Mouse (Mus musculus) frontal cortex, postnatal 10 days (tissue): ENCODE results near the gene Pip5k1c.

Source experiments
- DNase-seq, 2 experiments: peaks; one replicate each; pipeline ENCODE4 v3.0.0; 2022; ENCODE audit warnings: low spot score in 2 of 2, mixed read lengths in 1 of 2

The Pip5k1c gene

DNA sequence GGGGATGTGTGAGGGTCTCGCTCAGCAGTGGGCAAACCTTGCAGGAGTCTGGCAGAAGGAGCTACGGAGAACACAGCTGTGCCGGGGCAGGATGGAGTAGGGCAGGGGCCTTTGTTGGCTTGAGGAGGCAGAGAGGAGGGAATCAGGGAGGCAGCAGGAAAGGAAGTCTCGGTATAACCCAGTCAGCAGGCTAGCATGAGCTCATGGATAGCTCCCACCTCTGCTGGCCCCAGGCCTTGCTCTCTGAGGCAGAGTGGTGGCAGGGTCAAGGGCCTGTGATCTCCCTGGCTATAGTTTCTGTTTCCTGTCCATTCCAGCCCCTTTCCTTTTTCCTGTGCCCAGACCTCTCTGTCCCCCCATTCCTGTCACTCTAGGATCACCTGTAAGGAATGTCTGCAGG lies 9.5 kb downstream of the Pip5k1c start:
- DNase-seq = no peak

DNA sequence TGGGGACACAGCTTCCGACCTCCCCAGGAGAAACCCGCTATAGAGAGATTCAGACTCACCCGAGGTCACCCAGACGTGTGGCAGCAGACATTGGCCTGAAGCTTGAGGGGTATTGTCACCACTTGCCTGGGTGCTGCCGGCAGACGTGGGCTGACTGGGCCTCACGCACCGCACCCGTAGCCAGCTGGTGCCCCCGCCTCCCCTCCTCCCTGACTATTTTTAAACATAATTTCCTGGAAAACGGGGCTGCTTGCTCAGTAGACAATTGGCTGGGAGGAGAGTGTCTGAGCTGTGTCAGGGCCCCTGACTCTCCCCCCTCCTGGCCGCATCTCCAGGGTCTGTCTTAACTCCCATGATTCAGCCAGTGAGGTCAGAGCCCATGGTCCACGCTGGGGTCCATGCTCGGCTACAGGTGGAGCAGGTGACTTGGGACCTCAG lies 10.0 kb downstream of the Pip5k1c start:
- DNase-seq = no peak

DNA sequence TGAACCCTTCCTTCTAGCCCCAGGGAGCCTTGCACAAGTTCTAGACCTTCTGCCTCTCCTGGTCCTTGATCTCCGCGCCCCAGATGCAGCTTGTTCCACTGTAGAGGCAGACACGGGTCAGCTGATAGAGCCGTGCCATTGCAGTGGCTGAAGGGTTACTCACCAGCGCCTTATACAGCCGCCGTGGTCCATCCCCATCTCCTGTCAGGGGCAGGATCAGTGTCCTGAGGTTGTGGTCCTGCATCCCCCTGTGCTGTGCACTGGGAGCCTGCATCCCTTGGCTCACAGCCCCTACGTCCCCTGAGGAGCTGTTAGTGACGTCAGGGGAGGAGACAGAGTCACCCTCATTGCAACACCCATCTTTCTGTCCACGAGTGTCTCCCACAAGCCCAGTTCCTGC lies 10.5 kb downstream of the Pip5k1c start:
- no peak for DNase-seq

DNA sequence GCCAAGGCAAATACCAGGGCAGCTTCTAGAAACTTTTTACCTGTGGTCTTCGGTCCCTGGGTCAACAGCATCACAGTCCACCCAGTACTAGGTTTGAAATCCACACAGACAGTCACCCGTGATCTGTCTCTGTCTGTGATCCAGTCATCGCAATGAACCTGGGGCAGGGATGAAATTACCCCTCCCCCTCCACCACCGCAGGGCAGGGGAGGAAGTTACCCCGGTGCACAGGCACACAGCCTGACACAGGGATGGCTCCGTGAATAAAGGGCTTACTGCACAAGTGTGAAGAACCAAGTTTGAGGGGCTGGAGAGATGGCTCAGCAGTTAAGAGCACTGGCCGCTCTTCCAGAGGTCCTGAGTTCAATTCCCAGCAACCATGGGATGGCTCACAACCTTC lies 11.0 kb downstream of the Pip5k1c start:
- DNase-seq = no peak

DNA sequence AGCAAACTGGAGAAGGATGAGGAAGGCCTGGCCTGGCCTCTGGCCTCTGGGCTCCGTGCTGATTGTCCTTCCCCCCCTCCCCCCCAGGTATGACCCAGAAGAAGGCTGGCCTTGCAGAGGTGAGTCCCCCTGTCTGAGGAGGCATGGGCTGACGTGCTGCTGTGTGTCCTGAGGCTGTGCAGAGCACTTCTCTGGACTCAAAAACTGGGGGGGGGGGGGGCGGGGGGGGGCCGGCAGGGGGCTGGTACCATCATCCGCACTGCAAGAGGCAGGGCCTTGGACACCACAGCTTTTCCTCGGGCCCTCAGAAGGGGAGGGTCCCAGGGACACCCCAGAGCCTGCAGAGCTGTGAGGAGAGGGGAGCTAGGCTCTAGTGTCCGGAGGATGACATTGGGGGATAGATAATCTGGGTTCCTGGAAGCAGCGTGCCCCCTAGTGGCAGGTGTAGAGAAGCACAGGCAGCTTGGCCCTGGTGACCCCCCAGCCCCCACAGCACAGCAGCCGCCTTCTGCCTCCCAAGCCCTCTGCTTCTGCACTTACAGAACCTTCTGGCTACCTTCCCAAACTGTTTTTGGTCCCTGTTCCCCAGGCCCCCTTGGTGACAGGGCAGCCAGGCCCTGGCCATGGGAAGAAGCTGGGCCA lies 12.0 kb downstream of the Pip5k1c start:
- no peak for DNase-seq

DNA sequence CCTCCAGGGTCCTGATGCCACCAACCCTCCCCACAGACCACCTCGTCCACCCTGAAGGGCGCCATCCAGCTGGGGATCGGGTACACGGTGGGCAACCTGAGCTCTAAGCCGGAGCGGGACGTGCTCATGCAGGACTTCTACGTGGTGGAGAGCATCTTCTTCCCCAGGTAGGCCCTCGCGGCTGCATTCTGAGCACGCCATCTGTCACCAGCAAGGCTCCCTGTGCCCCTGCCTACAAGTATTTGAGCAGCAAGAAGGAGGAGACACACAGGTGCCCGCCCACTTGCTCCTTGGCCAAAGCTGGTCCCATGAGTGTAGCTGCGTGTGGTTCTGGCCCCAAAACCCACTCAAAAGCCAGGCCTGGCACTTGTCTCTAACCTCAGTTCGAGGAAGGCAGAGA lies 12.9 kb downstream of the Pip5k1c start:
- DNase-seq = no peak

DNA sequence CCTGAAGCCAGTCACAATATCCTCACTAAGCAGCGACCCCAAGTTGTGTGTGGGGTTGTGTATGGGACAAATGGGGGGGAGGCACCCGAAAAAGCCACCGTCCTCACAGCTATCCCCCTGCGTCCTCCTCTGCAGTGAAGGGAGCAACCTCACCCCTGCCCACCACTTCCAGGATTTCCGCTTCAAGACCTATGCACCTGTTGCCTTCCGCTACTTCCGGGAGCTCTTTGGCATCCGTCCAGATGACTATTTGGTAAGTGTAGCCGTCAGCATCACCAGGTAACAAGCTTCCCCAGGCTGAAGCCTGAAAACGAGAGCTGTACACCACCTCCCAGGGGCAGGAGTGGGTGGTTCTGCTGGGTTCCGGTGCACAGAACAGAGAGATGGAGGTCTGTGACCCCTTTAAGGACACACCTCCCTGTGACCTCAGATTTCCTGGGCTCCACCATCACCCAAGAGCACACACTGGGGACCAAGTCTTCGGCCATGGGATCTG lies 13.5 kb downstream of the Pip5k1c start:
- no peak for DNase-seq

DNA sequence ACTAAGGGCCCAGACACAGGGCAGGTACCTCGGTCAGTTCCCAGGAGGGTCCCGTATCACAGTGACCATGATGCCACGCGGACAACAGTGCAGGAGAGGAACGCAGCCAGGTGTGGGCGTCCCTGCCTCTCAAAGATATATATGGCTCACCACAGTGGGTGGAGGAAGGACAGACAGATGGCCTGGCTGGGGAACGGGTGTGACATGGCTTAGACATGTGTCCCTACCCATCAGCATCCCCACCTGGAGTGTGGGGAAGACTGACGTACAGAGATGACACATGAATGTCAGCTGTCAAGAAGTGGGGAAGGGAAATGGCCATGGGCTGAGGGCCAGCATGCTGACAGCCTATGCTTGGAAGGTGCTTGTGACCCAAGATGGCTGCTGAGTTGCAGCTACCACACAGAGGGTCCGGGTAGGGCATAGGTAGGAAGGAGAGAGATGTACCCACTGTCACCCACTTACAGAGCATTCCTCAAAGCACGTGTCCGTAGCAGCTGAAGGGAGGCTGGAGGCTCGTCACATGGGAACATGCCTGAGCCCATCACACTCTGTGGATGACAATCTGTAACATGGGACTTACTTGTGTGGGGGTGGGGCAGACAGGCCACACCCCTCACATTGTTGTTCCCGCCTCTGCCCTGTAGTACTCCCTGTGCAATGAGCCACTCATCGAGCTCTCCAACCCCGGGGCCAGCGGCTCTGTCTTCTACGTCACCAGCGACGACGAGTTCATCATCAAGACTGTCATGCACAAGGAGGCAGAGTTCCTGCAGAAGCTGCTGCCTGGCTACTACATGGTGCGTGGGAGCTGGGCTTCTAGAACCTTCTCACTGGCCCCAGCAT lies 14.3 kb downstream of the Pip5k1c start:
- DNase-seq = no peak

DNA sequence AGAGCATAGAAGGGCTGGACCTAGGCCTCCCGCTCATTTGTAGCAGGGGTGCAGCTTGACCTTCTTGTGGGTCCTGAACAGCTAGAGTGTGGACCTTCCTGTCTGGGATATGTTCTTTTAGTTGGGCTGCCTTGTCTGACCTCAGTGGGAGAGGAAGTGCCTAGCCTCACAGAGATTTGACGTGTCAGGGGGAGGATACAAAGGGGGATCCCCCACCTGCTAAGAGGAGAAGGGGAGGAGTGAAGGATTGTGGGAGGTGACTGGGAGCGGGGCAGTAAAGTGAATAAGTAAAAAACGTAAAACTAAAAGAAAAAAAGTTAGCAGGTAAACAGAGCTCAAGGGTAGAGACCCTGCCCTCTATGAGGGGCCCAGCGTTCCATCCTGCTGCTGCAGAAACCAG lies 16.8 kb downstream of the Pip5k1c start:
- DNase-seq = no peak

DNA sequence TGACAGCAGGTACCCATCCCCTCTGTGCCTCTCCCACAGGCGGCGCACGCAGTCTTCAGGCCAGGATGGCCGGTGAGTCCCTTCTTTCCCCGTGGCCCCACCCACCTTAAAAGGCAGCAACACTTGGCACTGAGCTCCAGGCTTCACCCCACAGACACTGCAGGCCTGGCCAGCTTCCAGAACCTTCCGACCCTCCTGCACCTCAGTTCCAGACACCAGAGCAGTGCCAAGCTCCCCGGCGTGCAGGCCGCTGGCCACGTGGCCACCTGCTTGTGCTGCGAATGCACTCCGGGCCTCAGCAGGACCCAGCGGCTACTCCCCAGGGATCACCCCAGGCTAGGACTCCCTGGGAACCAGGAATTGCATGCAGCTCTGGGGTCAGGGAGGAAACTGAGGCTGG lies 20.8 kb downstream of the Pip5k1c start:
- DNase-seq = no peak

DNA sequence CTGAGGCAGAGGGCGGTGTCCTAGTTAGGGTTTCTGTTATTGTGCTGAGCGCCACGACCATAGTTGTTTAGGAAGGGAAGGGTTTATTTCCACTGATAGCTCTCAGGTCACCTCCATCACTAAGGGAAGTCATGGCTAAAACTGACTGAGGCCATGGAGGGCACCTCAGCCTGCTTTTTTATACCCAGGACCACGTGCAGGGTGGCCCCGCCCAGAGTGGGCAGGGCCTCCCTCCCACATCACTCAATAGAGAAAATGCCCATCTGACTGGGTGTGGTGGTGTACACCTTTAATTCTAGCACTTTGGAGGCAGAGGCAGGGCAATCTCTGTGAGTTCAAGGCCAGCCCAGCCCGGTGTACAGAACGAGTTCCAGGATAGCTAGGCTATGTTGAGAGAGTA lies 21.4 kb downstream of the Pip5k1c start:
- no peak for DNase-seq

DNA sequence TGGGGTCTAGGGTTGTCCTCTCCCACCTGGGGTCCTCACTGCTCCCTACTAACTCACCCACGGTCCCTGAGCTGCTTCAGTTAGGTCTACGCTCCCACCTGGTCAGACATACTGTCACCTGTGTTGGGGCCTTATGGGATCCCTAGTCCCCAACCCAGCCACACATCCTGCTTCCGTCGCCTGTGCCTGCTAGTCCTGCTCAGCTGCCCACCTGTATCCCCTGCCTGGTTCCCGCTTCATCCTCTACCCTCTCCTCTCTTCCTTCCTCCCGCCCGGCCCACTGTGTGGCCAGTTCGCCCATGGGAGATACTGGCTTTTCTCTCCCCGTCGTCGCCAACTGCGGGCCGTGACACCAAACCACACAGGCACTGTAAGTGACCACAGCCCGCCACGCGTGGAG lies 22.8 kb downstream of the Pip5k1c start:
- no peak for DNase-seq

DNA sequence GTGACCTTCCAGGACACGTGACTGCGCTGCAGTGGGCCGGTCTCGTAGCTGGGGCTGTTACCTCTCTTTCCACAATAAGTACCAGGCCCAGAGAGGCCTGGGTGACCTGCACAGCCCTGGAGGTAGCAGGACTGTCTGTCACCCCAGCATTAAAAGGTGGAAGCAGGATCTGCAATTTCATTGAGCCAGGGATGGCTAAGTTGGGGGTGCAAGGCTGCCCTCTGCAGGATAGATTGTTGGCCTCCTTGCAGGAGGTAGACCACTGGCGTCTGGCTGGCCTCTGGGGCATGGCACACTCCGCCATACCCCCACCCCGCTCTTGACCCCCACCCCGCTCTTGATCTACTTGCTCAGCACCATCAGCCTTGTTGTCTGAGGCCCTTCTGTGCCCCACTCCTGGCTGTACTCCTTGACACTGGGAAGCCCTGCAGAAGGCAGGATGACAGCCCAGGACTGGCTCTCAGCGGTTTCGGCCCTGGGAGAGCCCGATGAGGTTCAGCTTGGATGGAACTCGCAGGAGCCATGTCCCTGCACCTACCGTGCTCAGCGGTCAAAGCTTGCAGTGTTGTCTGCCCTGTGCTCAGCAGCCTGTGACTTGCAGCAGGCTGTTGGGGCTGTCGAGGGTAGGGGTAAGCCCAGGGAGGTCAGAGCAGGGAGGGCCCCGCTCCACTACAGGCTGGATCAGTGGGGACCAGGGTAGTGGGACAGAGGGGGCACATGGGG lies 23.7 kb downstream of the Pip5k1c start:
- DNase-seq = no peak

DNA sequence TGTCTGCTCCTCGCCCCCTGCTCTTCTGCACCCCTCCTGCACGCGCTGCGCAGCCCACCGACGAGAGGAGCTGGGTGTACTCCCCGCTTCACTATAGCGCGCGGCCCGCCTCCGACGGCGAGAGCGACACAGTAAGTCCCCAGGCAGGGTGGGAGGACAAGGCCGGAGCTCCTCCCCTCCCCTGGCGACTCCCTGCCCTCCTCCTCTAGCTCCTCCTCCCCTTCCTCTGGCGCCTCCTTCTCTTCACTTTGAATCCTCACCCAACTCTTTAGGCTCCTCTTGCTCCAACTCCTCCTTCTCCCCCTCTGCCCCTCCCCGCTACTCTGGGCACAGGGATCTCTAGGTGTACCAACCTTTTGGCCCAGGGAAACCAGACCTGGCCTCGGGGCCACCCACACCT lies 24.5 kb downstream of the Pip5k1c start:
- no peak for DNase-seq

DNA sequence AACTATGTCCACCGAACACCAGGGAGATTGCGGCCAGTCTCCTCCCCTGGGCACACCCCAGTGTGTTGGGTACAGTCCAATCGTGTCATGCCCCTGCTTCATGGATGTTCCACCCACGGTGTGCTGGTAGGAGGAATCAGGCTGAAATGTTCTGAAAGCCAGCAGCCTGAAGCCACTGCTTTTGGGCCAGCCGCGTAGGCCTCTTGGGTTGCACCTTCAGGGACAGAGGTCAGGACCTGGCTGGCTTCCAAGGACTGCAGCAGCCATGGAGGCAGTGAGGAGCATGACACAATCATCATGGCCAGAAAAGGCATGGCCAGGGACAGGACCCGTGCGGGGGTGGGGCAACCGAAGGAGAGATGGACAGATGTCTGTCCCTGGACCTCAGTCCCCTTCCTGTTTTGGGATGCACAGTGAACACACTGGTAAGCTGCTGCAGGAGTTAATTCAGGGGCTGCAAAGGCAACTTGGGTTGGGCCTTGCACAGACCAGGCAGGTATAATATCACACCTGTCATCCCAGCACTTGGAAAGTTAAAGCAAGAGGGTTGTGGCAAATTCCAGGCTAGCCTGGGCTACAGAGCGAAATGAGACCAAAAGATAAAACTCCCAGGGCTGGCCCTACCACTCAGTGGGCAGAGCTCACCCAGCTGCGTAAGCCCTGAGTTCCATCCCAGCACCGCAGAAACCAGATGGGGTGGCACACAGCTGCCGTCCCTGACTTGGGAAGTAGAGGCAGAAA lies 26.0 kb downstream of the Pip5k1c start:
- no peak for DNase-seq

DNA sequence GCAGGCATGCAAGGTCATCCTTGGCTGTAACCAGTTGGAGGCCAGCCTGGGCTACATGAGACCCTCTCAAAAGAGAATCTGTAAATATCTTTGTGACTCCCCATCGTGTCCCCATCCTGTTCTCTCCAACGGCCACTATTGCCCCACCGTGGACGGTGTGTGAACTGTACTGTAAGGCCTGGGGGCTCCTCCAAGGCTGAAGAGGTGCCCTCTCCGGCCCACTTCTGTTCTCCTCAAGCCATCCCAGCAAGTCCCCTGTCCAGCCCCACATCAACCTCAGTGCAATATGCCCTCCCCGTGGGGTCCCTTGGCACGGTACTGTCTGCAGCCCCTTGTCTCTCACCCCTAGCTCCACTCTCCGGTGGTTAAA lies 26.6 kb downstream of the Pip5k1c start:
- DNase-seq = no peak

DNA sequence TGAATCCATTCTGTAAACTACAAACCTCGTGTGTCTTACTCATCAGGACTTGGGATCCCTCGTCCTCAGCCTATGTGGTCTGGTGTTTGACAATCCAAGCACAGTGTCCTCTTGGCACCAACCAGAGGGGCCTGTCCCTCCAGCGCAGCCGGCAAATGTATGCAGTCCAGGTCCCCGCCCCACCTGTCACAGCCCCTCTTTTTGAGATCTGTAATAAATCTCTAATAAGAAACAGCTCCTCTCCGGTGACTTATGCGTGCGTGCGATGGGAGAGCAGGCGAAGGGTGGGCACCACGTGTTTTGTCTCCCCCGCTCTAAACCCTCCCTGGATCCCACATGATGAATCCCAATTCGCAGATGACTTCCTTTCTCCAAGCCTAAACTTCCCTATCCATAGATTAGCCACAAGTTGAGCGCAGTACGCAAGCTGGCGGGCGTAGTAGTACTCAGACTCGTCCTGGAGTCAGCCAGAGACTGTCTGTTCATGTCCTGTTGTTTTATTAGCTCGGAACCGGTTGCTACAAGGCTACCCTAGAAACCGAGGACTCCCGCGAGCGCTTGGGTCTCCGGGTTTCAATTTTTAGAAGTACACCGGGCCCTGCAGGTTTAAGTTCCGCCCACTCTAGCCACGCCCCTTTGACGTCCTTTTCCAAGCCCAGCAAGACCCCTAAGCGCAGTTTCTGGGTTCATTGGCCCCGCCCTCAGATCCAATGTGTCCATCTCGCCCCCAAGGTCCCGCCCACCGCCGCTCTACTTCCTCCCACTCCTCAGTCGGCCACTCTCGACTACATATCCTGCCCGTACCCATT lies 27.2 kb downstream of the Pip5k1c start:
- no peak for DNase-seq

DNA sequence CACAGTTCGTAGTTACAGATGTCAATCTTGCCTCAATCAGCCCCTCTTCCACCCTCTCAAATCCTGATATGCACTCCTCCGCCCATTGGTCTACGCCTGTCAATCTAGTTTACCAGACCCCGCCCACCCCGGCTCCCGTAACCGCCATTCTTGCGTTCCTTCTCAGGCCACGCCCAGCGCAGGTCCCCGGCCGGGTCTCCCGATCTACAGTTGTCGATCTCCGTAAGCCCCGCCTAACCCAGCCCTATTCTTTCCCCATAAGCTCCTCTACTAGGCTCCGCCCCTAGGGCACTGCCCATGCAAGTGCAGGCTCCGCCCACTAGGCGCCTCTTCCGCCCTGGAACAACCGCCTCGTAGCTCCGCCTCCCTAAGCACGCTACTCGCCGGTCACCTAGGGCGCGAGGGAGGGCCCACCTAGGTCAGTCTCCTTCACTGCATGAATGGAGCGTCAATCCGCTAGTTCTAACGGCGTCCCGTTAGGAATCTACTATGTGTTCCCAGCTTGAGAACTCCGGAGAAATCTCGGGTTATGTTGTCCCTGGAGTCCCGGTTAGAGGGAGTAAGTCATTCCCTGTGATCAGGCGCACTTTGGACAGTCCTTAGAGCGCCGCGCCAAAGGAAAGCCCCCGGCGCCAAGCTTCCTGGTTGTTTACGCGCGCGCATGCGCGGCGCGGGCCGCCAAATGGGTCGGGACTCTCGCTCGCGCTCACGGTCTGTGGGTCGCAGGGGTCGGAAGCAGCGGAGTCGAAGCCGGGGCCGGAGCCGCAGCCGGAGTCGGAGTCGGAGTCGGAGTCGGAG lies 28.0 kb downstream of the Pip5k1c start, which contains the start of gene Cactin:
Gene Cactin (plus strand): TSS at position 554 of the 798 bp plus-strand sequence.
- DNase-seq = peak; percentile 99 to 100

DNA sequence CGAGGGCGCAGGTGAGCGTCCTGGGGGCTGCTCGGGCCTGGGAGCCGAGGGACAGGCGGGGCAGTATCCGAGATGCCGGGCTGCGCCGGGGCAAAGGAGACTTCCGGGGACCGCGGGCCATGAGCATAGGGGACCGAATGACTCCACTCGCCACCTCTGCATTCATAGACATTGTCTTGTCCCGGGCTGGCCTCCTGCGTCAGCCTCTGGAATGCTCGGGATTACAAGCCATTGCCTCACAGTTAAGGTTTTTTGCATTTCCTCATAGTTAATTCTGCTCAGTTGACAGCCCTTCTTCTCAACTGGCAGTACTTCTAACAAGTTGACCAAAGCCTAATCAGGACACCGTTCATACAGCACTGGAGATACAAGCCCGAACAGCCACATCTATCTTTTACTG lies 28.7 kb downstream of the Pip5k1c start:
- DNase-seq = no peak

DNA sequence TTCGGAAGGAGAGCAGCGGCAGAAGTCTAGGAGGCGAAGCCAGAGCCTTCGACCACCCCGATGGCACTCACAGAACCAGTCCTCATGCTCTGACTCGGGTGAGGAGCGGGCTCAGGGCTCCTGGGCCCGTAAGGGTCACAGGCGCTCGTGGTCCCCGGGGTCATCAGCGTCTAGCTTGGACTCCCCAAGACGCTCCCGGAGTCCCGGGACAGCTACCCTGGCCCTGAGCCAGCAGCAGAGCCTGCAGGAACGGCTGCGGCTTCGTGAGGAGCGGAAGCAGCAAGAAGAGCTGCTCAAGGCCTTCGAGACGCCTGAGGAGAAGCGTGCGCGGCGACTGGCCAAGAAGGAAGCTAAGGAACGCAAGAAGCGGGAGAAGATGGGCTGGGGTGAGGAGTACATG lies 29.7 kb downstream of the Pip5k1c start:
- DNase-seq = no peak
